Mouse (Mus musculus) G1E (cell line): Measurements from ENCODE around the gene Fgf10.

ENCODE experiments used
- CTCF ChIP-seq: IDR thresholded peaks from 2 replicates; pipeline ENCODE4 v1.5.1; 2012; ENCODE audit warnings: low read depth, low read length, inconsistent platforms, mixed read lengths
- GATA1 ChIP-seq: IDR thresholded peaks from 2 replicates; pipeline ENCODE4 v1.6.1; 2012; ENCODE audit warnings: borderline replicate concordance, low read length, inconsistent platforms, mixed read lengths
- GATA2 ChIP-seq: IDR thresholded peaks from 2 replicates; pipeline ENCODE4 v1.6.1; 2012; ENCODE audit warnings: low read depth, low read length, inconsistent platforms, borderline replicate concordance
- POLR2AphosphoS5 ChIP-seq: IDR thresholded peaks from 2 replicates; pipeline ENCODE4 v1.6.1; 2012; ENCODE audit warnings: low read depth, low read length, inconsistent platforms; ENCODE audit not compliant: insufficient replicate concordance
- TAL1 ChIP-seq: conservative IDR thresholded peaks from 2 replicates; pipeline ENCODE4 v1.6.1; 2012; ENCODE audit warnings: low read depth, low read length, inconsistent platforms, mixed read lengths

DNA sequence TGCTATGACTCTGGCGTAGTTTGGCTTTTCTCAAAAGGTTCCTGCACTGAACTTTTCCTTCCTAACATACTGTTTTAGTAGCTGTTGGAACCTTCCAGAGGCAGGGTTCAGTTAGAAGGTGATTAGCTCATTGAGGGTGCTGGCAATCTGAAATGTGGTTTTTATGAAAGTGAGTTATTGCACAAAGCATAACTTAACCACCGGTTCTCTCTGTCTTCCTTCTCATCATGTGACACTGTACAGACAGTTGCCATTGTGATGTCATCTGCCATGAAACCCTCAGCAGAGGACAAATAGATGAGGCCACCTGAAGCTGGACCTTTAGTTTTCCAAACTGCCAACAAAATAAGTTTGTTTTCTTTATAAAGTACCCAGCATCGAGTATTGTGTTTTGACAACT lies 7.9 kb upstream of the Fgf10 start:
- TF ChIP-seq CTCF (no peak), POLR2AphosphoS5 (no peak), GATA1 (no peak), GATA2 (no peak), TAL1 (no peak)
